Mouse (Mus musculus) kidney, postnatal 4 days (tissue): Measurements from ENCODE around the gene Cadps2.
A peak's percentile ranks its signal among the peaks of the same experiment; 100 is the strongest.

Experiments used
- DNase-seq, 2 experiments: peaks; one replicate each; pipeline ENCODE4 v3.0.0; 2021; ENCODE audit warnings: mixed read lengths in 2 of 2

The Cadps2 gene

DNA sequence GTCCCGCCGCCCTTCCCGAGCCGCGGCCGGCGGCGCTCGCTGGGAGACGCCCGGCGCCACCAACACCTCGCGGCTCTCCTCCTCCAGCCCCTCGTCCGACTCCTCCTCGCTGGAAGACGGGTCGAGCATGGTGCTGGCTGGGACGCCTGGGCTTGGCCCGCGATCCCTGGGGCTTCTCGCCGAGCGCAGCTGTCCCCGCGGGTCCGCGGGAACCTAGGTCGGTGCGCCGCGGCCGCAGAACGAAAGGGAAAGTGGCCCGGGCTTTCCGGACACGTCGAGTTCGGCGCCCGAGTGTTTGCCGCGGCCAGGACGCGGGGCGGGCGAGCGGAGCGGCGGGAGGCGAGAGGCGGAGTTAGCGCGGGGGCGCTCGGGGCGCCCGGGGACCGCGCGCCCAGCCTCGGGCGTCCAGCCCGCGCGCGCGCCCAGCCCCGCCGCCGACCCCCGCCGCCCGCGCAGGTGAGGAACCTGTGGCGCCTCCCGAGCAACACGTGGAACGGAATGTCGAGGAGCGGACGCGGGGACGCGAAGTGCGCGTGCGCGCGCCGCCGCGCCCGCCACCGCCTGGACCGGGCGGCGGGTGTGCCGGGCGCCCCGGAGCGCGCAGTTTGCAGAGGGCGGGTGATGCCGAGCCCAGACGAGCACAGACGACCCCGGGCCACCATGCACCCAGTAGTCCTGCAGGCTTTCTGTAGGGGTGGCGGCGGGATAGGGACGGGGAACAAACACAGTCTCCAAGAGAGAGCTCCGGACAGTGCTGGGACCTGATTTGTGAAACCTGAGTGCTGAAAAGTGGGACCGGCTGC is at the start of gene Cadps2:
TSS of gene Cadps2 (minus strand) at position 413 of the 803 bp plus-strand sequence.
- peak; percentile 76 to 82 for DNase-seq

DNA sequence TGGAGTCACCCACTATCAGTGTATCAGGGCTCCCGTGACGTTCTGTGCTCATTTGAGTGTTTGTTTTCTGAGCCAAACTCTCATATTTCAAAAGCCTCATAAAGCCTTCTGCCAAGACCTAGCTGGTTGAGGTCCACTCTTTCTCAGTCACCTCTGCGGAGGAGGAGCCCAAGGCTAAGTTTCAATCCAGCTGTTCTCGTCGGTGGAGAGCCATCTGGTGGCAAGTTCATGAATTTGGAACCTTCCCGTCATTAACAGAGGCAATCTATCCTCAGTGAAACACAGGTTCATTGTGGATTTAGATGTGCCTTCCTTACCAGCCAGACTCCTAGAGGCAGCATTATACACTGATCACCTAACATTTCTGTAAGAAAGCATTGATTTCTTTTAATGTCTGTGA is 47.2 kb upstream of the Cadps2 start:
- peak; percentile 62 to 66 for DNase-seq

DNA sequence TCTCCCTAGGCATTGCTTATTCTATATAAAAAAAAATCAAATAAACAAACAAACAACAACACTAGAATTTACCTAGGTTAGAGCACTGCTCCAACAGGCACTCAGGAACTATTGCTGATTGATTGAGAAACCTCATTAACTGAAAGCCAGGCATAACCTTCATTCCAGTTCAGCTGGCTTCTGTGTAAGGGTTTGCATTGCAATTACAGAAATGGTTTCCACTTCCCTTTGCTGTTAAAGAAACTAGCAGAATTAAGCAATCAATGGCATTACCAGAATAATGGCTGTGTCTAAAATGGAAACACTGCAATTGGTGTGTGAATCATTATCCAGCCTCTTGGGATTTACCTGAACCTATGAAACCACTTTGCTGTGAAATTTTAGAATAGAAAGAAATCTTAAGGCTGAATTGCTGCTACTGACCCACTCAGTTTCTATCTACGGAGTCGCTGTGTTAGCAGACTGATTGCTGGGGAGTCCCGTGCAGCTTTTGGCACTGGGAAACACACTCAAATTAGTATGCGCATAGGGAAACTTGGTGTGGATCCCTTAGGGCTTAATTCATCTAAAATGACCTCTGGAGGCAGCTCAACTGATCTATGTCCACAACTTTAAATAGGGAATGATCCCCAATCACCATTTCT is 37.7 kb upstream of the Cadps2 start:
- DNase-seq = no peak

DNA sequence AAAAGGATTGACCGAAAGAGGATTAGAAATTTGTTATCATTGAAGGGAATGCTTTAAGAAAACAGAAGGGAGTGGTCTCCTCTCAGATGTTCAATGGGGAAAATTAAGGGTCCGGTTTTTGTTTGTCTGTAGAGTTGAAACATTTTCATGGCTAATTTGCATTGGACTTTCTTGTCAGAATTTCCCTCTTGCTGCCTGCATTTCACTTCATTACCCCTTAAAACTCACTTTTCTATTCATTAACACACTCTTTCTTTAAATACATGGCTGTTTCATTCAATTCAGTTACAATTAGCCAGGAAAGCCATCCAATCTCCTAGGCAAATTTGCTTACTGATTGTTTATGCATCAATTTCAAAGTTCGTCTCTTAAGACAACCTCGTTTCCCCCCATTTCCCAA is 37.1 kb upstream of the Cadps2 start:
- no peak for DNase-seq

DNA sequence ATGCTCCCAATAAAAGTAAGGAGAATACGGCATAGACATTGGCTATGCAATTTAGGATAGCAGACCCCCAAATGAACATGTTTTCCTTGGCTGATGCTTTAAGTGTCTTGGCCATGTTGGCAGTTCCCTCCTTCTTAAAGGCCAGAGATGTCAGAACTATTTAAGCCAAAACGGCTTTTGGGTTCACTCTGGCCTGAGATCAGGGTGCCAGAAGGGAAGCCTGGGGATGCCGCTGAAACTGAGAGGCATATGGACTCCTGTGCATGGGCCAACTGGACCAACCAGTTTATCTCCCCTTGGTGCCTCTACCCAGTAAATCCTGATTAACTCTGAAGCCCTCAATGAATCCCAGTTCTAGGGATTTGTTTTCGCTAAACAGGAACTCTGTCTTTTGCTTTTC is 34.6 kb upstream of the Cadps2 start:
- DNase-seq = no peak

DNA sequence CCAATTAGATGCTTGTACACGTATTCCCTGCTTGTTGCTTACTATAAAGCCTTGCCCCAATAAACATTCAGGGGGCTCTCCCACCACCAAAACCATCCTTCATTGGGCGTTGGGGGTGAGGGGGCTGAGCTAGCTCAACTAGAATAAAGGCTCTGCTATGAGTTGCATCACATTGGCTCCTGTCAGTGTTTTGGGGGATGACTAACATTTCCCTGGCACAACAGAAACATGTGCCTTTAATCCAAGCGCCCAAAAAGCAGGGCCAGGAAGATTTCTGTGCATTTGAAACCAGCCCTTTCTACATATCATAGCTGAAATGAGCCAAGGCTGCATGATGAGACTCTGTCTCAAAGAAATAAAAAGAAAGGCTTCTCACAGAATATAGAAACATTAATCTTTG is 34.0 kb upstream of the Cadps2 start:
- DNase-seq = no peak

DNA sequence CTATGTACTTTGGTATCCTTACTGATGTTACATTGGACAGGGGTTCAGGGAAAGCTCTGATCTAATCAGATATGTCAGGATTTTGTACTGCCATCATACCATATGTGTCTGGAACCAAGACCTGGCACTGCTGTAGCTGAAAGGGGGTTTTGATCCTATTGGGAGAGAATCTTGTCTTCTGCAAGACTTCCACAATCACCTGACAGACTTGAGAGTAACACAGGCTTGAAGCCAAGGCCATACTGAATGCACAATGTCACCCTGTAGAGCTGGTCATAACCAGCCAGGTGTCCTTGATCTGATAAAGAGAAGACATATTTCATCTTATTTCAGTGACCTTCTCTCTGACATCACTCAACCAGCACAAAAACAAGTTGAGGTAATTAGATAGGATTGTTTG is 30.8 kb upstream of the Cadps2 start:
- DNase-seq = no peak

DNA sequence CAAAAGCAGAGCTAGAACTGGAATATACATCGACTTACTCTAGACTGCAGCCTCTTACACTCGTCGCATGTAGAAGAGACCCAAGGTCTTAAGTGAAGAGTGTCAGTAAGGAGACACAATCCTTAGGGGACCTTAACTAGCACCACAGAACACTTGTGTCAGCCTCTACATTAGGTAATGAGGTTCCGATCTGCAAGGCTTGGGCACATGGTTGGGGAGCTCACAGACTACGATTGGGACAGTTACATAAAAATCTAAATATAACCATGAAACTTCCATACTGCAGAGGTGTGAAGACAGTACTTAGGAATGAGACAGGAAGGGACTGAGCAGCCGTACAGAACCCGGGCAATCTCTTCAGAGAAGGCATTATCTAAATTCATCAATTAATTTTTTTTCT is 27.1 kb upstream of the Cadps2 start:
- DNase-seq = no peak

DNA sequence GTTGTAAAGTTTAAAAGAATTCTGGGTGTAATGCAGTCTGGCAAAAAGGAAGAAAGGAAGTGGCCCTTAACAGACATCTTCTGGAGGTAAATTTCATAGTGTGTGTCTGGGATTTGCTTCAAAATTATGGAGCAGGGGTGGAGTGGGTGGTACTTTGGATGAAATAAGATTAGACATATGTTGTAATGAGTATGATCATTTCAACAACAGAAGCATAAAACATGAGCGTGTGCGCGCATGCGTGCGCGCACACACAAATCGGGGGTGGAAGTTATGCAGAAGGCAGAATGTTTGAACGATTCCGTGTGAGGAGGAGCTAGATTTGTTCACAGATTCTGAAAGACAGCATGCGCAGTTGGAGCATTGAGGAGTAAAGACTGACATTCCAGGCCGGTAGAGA is 14.2 kb upstream of the Cadps2 start:
- no peak for DNase-seq

DNA sequence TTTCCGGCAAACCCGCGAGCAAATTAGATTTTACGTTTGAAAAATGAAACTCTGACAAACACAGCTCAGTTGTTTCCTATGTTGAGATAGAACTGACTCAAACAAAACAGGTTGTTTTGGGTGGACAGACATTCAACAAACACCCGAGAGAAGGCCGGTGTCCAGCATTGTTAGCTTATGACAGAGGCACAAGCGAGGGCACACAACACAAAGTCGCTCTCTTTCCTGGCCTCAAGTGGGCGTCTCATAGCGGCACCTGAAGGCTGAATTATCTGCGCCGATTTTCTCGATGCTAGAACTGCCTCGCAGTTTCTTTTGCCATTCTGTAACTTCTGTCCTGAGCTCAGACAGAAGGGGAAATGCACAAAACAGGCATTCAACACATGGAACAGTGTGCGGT is 780 bp upstream of the Cadps2 start:
- peak; percentile 44 to 58 for DNase-seq

DNA sequence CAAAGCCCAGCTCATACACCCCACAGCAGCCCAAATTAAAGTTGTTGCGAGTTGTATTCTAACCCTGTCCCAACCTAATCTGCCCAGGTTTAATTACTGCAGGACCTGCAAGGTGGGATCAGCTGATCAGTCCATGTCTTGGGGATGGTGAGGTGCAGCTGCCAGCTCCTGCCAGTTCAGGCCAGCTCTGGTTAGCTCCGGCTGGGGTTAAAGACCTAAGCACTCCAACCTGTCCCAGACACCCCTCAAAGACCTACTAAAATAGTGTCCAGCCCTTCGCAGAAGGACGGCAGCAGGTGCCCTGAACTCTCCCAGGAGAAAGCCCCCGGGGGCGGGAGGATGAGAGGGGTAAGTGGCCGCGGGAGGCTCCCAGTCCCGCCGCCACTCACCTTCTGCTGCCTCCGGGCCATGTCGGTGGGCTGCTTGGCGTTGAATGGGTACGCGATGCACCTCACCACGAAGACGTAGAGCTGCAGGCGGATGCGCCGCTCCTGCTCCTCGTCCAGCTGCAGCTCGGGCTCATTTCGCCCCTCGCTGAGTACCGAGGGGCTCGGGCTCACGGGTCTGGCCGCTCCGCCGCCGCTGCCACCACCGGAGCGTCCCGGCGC is 716 bp downstream of the Cadps2 start:
- DNase-seq = peak; percentile 49 to 58

DNA sequence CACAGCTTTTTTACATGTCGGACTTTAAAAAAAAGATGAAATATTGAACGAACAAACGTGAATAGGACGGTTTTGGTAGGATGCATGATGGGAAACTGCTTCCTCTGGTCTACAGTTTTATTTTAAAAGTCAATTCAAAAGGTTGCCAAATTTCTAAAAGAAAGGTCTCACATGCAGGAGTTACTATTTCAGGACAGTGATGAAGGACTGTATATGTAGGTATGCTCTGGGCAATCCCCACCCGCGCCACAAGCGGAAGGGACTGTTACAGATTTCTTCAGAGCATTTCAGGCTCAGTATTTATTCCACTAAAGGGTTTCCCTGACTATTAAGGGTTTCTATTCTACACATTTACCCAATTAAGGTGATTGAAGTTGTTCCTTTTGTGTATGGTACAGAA is 1.6 kb downstream of the Cadps2 start:
- DNase-seq = no peak

DNA sequence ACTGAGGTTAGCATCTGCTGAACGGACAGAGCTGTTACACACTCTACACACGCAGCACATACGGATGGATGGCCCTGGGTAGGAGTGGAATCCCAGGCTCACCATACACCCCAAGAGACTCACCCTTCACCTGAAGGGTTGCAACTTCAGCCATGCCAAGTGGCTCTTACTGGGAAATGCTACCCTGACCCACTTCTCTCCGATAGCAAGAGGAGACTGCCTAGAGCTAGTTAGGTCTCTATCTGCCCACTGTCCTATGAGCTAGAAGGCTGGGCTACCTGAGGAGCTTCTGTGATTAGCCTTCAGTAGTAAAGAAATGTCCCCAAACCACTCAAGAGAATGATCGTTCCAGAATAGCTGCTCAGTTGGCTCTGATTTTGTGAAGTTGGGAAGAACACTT is 2.1 kb downstream of the Cadps2 start:
- no peak for DNase-seq

DNA sequence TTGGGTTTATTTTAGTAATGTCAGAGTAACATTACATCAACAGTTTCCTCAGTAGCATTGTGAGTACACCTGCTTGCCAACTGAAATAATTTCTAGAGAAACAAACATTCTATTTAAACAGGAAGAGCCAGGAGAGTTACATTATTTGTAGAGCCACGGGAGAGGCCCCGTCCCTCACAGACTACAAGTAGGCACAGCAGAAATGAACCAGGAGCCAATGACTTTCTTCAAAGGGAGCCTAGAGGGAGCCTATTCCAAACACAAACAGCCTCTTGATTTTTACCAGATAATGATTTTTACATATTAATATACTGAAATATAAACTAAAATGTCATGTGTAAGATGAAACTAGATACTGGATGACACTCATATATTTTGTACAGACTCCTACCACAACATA is 2.5 kb downstream of the Cadps2 start:
- DNase-seq = no peak

DNA sequence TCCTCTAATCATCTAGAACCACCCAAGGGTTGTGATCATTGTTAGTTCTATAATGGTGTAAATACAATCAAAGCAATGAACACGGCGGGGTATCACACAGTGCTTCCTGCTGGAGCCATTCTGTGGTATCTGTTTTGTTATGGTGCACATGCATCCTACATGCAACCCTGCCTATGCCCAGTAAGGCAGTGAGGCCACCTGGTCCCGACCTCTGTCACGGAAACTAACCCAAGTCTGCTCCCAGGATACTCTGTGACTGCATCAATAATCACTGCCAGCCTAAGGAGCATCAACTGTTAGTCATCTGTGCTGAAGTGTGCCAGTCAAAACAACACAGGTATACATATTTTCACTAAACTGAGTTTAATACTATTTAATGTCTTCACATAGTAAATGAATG is 3.7 kb downstream of the Cadps2 start:
- no peak for DNase-seq

DNA sequence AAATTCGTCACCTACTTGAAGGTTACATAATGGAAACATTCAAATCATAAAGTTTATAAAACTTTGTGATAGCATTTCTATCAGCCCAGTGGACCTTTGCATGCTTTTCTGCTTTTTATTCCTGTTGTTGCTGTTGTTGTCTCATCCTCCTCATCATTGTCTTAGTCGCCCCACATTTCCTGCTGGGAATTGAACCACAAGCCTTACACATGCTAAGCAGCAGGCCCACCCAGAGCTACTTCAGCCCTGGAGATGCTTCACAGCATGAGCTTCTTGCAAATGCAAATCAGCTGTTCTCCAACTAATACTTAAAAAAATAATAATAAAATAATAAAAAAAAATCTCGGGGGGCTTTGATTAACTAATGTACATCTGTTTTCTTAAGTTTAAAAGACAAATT is 8.5 kb downstream of the Cadps2 start:
- DNase-seq = no peak

DNA sequence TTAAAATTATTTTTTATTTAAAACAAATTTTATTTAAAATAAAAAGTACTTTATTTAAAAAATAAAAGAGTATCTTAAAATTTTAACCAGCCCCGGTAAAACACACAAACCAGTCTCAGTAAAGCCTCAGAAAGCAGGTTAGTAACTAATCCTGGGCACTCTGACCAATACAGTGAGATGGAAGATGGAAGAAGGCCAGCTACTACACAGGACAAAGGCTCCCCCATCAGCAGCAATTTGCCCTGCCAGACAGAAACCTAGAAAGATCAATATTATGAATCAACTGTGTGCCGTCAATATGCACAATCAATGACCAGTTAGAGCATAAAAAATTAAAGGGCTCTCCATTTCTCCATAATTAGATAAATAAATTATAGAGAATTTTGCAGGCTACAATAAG is 9.9 kb downstream of the Cadps2 start:
- DNase-seq = no peak

DNA sequence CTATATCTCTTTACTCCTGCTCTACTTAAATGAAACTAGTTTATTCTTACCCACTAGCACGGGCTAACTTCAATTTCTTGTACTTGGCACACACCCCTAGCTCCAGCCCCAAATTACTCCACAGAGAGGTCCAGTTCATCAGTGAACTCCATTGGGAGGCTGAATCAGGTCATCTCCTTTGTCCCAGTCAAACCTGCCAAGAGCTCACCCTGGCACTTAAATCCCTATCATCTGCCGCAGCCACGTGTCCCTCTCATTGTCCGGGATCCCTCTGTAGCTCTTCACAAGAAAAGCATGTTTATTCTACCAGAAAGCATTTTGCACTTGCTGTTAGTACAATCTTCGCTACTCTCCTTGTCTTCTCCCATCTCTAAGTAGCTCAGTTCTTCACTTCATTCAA is 17.4 kb downstream of the Cadps2 start:
- no peak for DNase-seq

DNA sequence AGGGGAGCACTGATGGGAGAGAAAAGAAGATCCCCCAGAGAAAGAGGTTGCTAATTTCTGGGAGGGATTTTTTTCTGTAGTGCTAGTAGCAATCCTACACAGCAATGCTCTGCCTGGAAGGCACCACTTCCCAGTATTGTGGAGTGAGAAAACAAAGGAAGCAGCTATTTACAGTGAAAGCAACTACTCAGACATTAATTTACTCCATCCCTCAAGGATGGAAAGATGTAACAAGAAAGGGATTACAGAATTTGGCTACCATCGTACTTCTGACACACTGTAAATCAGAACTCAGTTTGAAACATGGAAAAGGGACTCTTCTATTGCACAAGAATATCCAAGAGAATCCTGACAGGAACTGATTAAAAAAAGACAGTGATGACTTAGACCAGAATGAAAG is 29.1 kb downstream of the Cadps2 start:
- DNase-seq = no peak

DNA sequence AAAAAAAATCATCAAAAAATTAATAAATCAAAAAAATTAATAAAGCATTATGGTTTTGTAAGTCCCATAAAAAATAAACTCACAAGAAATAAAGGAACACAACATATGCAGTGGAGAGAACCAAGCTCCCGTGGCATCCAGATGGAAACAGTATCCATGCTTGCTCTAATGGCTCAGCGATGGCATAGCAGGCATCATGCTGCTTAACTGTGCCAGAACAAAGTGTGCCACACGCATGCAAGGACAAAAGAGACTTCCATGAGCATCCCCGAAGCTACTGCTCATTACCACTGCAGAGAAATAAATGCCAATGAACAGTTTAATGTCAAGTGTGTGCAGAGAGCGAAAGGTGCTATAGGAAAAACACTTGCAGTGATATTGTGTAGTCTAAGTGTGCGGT is 29.9 kb downstream of the Cadps2 start:
- DNase-seq = no peak

DNA sequence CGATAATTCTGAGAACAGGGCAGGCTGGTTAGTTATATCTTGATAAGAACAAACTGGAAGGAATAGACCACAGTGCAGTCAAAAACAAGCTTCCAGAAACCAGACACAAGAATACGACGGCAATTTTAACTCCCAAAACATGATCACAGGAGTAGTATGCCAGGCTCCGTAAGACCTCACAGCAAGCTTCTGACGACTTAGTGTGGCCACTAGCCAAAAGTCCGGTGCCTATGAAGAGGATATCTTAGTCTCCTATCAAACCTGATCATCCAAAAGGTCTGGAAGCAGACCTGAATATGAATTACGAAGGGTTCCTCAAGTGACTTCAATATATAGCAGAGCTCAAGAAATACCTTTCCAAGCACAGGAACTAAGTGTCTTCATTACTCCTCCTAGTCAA is 33.9 kb downstream of the Cadps2 start:
- no peak for DNase-seq

DNA sequence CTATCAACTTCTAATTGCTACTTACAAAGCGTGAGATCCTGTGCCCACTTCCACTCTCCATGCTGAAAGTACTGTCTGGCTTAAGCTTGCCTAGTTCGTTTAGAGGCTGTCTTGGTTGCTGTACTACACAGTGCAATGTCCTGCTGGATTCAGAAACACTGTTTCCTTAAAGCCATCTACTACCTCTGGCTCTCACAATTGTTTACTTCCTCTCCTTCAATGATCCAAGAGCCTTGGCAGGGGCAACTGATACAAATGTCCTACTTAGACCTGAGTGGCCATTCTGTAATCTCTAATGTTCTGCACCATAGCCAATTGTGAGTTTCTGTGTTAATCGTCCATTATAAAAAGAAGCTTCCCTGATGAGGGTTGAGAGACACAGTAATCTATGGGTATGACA is 47.4 kb downstream of the Cadps2 start:
- DNase-seq = no peak

DNA sequence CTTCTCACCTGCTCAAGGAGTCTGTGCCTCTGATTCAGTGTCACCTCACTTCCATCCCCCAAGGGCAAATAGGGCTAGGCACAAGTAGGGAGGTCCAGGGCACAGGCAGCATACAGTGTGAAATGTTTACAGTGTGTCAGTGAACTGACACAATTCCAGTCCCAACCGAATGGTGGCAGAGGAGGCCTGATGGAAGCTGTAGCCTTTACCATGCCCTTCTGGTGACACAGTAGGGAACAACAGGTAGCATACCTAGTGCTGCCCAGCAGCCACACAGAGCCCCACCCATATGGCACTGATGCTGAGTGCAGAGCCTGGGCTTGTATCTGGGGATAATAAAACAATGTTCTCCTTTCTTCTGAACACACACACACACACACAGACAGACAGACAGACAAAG is 61.6 kb downstream of the Cadps2 start:
- no peak for DNase-seq

DNA sequence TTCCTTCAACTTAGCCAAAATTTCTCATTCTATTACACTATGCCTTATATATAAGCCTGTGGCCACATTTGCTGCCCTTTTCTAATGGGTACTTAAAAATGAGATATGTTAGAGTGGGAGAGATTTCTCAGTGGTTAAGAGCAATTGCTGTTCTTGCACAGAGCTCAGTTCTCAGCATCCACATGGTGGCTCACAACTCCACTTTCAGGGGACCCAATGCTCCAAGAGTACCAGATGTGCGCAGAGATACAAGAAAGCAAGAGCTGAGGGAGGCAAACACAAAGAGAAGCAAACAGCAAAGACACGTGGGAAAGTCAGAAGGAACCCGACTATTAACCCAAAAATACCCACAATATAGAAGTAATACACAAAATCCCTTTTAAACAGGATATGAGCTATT is 77.0 kb downstream of the Cadps2 start:
- DNase-seq = peak in 1 of 2 experiments; percentile 12
